Mouse (Mus musculus) megakaryocyte, embryonic 14.5 days (primary cell): ENCODE measurements around the gene Grik3.

ENCODE experiments used
- FLI1 ChIP-seq: IDR thresholded peaks from 2 replicates; pipeline ENCODE4 v1.6.1; 2012; ENCODE audit warnings: low read length, inconsistent platforms, mixed read lengths
- GATA1 ChIP-seq: IDR thresholded peaks from 3 replicates; pipeline ENCODE4 v1.6.1; 2012; ENCODE audit warnings: mixed read lengths, low read length, inconsistent platforms, borderline replicate concordance

GRCm38 (mm10) chr4:125728091-125728863, 237.8 kb downstream of the Grik3 start:
- no peak for TF ChIP-seq GATA1
- TF ChIP-seq FLI1: no peak
